Mouse (Mus musculus) MEL-GATA-1-ER (cell line): ENCODE data around the gene Tnfrsf21.

Experiments used
- DNase-seq: peaks from one replicate; pipeline ENCODE4 v3.0.0-alpha.2; 2012; ENCODE audit warnings: low read depth; ENCODE audit errors: extremely low read depth

The Tnfrsf21 gene

DNA sequence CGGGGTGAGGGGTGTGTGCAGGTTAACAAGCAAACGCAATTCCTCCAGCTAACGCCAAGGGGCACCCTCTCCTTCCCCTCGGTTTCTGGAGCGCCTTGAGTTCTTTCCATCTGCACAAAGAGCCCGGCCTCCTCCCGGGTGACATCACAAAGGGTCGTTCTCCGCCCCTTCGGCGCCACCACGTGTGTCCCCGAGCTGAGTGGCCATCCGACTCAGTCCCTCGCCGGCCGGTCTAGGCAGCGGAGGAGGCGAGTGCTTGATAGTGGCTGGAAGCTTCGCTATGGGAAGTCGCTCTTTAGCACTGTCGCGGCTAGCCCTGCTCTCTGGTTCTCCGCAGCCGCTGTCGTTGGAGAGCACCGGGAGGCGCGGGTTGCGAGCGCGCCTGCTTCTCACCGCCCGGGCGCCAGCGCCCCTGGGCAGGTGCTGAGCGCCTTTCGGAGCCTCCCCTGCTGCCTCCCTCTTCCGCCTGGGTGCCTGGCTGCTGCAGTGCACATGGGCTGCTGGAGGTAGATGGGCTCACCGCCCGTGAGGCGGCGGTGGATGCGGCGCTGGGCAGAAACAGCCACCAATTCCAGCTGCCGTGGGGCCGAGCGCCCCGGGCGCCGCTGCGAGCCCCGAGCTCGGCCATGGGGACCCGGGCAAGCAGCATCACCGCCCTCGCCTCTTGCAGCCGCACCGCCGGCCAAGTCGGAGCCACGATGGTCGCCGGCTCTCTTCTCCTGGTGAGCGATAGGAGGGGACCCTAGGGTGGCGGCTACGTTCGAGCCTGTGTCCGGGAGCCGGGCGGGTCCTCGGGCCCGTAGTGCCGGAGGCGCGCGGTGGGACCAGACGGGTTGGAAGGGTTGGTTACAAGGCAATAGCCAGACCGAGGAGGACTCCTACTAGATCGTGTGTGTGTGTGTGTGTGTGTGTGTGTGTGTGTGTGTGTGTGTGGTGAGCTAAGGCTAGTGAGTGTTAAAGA lies at the start of gene Tnfrsf21:
Tnfrsf21 (plus strand) TSS at position 185 of the 961 bp plus-strand sequence.
- DNase-seq = no peak

DNA sequence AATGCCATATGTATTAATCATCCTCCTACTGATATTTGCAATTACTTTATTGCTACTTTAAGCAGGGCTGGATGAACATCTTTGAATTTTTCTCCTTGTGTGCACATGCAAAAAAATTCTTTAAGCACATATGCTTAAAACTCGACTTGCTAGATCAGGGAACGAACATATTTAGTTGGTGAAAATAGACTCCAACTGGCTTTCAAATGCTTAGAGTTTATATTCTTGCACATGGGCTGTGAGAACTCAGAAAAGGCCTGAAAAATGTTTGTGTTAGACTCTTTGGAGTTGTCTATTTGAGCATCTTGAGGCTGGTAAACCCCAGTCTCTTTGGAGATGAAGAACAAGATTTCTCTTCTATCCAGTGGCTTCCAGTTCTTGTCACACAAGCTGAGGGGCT lies 48.2 kb upstream of the Tnfrsf21 start:
- no peak for DNase-seq

DNA sequence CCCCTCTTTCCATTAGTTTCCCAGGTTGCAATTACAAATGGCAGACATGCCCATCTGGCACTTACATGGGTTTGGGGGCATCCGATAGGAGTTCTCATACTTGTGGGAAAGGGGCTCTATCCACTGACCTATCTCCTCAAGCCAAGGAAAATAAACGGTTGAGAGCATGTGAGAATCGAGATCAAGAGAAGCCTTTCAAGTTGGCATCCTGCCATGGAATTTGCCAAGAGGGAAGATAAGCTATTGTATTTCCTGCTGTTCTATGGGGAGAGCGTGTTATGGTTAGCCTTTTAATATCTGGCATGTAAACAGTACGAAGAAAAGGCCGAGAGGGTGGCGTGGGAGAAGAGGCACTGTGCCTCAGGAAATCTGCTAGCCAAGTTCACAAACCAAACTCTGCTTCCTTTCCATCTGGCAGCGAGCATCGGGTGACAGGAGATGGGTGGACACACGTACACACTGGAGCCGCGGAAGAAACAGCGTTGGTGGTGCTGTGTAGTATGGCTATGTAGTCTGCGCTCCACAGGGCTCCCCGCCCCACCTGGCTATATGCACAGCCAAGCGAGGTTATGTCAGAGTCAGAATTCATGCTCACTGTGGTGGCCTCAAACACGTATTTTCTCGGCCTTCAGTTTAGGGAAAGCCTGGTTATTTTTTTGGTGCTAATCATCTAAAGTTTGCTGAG lies 40.9 kb upstream of the Tnfrsf21 start:
- no peak for DNase-seq

DNA sequence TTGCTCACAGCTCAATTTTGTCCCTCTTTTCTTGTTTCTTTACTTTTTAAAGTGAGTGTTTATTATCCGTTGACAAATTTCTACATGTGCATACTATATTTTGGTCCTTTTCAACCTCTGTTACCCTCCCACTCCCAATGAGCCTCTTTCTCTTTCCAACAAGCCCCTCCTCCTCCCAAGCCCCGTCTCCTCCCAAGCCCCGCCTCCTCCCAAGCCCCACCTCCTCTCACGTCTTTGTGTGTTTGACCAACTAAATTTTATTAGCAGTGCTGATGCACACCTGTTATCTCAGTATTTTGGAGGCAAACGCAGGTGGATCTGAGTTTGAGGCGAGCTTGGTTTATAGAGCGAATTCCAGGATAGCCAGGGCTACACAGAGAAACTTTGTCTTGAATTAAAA lies 38.6 kb upstream of the Tnfrsf21 start:
- DNase-seq = no peak

DNA sequence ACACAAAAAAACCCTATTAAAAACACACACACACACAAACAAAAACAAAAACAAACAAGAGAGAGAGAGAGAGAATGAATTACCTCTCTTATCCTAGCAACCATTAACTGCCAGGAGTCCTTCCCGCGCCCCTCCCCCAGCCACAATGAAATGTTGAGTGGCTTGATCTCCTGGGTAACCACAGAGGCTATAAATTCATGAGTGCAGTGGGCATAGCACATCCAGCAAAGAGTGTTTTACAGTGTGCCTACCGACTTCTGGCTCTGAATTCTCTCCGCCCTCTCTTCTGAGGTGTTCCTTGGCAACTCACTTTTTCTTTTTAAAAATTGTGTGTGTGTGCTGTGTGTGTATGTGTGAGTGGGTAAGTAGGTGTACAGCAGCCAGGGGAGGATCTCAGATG lies 38.0 kb upstream of the Tnfrsf21 start:
- DNase-seq = no peak

DNA sequence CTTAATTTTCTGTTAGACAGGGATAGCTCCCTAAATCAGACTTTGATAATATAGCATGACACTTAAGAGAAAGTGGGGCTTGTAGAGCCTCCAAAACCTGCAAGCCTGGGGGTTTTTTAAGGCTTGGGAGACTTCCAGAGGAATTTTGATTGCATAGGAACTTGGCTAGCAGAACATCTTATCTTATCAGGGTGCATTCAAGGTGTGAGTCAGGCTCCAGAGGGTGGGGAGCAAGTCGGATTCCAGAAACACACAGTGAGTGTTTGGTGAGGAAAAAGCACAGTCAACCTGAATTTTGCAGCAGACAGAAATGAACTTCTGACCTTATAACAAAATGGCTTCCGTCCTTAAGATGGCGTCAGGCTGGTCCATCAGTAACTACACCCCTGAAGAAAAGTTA lies 34.5 kb upstream of the Tnfrsf21 start:
- no peak for DNase-seq

DNA sequence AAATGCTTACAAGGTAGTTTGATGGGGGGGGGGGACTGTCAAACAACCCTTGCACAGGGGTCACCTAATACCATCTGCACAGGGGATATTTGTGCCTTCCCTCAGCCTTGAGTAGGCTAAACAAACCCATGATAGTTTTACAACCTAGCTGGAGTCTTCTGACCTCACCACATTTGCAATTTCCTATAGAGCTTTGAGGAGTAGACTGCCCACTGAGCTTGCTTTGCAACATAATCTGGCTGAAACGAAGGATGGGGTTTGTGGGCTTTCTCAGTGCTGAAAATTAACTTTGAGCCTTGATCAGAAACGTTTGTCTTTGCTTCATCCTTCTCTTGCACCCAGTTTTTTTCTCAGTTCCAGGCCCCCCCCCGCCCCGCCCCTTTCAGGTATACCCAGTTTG lies 33.8 kb upstream of the Tnfrsf21 start:
- no peak for DNase-seq

DNA sequence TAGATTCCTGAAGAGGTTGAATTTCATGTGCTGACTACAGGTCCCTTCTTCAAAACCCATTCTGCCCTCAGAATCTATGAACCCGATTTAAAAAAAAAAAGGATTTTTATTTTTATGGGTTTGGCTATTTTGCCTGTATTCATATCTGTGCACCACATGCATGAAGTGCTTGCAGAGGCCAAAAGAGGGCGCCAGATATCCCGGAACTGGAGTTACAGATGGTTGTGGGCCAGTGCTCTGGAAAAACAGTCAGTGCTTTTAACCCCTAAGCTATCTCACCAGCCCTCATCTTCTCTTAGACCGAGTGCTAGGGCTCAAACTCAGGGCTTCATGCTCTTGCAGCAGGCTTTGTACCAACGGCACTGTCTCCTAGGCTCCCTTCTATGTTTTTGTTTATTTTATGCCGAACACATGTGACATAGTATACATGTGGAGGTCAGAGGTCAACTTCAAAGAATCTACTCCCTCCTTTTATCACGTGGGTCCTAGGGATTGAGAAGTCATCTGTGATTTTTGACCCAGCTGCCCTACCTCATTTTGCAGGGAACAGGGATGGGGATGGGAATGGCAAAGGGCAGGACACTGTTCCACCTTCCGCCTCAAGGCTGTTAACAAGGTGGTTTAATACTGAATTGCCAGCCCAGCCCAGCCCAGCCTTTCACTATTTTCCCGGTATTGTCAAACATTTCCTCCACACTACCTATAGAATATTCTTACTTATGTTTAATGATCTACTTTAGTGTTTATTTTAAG lies 30.3 kb upstream of the Tnfrsf21 start:
- DNase-seq = no peak

DNA sequence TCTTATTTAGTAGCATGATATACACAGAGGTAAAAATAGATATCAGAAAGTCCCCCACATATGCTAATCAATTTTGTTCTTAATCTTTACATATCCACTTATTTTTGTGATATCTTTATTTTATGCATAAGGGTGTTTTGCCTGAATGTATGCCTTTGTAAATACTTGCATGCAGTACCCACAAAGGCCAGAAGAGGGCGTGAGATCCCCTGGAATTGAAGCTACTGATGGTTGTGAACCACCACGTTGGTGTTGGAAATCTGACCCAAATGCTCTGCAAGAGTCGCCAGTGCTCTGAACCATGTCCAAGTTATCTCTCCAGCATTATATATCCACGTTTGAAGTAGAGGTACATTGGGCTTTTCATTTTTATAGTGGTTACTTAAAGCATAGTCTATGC lies 28.7 kb upstream of the Tnfrsf21 start:
- DNase-seq = peak; percentile 8

DNA sequence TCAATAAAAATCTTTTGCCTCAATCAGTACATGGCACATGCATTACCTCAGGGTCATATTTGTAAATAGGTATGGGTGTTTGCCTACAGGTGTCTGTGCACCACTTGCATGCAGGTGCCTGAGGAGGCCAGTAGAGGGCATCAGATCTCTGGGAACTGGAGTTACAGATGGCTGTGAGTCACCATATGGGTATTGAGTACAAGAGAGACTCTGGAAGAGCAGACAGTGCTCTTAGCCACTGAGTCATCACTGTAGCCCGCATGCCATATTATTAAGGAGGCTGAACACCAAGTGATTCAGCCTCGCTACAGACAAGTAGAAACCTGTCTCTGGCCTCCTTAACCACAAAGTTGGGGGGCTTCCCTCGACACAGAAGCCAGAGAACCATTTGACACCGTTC lies 26.4 kb upstream of the Tnfrsf21 start:
- no peak for DNase-seq

DNA sequence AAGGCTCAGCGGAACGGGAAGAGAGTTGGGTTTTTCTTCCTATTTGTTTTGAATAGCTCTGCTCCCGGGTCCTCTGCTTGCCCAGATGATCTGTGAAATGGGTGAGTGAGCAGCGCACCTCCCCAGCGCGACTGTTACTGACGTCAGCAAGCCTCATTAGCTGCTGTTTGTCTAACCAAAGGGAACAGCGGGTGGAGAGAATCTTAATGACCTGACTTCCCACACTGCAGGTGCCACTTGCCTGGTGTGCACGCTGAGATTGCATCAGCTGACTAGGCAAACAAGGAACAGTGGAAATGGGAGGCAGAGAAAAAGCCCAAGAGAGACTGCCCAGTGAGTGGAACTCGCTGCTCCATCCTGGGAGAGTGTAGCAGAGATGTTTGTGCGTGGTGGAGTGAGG lies 25.2 kb upstream of the Tnfrsf21 start:
- DNase-seq = no peak

DNA sequence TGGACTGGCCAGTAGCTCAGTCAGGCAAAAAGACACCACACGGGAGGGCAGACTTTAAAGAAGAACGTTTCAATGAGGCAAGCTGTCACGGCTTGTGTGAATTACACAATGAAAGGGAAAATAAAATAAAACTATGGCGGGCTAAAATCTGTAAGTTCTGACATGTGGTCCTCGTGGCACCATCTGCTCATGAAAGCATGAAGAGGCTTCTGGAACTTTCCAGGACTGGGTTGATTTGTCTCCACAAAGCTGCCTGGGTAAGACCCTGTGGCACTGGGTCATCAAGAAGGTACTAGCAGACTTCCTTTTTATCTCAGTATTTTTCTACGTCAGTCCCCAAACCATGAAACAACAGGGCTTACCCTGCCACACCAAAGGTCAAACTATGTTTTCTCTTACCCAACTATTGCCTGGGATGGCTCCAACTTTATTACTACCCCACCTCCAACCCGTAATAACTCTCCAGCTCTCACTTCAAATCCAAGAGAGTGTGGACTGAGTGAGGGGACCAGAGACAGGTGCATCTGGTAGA lies 16.8 kb upstream of the Tnfrsf21 start:
- no peak for DNase-seq

DNA sequence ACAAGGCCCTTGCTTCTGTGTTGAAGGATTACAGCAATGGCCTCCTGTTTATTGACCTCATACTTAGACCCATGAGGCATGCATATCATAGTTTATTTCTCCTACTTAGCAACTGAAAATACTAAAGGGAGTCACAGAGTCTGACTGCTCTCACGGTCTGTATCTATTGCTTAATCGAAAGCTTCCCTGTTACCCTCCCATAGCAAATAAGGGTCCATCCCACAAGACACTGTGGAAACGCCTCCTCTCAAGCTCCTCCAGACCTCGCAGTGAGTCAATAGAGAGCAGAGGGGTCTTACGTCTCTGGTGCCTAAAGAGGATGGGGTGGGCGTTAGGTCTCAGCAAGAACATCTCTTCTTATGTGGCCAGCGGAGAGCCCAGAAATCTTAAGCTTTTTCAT lies 15.8 kb upstream of the Tnfrsf21 start:
- no peak for DNase-seq

DNA sequence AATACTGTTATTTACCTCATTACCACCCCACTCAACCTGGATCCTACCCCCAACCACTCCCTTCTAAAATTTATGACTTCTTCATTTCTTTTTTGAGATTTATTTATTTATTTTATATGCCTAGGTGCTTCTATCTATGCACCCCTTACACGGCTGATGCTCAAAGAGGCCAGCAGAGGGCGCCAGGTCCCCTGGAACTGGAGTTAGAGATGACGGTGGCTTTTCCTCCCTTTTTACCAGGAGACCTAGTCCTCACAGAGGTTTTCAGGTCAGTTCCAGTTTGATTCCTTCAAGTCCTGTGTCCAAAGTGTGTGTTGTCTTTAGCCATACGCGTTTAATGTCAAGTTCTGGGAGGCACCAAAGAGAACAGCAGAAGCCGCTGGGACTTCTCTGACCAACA lies 3.6 kb upstream of the Tnfrsf21 start:
- DNase-seq = no peak

DNA sequence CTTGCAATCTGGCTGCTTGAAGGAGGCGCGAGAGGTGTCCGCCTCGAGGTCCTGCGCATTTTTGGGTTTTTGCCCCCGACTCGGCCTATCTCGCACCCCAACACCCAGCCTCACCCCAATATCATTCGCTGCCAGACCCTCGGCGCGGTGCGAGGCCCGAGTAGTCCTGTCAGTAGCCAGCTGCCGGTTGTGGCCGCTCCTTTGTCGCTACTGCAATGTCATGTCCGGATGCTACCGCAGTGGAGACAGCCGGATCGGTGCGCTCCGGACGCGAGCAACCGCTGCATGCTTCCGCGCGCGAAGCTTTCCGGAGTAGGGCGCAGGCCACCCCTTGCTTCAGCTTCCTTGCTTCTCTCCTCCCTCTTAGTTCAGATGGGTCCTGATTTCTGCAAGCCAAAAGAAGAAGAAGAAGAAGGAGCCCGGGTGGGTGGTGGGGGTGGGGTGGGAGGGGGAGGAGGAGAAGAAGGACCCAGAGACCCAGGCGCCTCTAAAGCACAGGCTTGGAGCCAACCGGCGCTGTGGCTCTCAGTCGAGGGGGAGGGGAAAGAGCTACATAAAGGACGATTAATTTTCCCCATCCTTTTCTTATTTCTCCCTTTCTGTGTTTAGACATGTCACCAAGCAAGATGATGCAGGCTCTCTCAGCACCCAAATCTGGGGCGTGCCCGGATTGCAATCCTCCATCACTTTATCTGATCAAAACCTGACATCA lies 1.1 kb downstream of the Tnfrsf21 start:
- DNase-seq = no peak

DNA sequence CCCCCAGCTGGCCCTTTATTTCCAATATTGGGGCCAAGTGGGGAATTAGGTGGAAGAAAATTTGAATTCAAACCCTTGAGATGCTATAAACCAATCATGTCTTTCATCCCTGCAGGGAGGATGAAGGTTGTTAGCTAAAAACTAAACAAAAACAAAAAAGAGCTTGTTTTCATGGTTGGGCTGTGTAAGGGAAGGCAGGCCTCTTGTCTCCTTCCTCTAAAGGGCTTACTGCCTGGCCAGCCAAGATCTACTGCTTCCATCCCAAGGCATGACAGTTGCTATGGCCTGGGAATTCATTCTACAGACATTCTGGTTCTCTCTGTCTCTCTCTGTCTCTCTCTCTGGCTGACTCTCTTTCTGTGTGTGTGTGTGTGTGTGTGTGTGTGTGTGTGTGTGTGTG lies 1.7 kb downstream of the Tnfrsf21 start:
- no peak for DNase-seq

DNA sequence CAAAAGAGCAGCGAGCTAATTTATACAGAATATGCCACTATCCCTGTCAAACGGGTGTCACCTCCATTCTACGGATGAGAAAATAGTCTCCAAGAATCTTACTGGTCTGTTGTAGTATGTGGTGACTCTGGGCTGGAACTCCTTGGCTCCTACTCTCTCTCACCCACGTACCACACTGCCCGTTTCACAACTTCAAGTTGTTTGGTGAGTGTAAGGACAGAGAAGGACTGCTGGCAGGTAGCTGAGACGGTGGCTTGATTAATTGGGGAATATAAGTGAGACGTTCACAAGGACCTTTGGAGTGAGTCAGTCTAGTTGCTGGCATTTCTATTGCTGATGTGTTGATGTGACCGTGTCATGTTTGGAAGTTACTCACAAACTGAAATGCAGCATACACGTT lies 3.3 kb downstream of the Tnfrsf21 start:
- no peak for DNase-seq

DNA sequence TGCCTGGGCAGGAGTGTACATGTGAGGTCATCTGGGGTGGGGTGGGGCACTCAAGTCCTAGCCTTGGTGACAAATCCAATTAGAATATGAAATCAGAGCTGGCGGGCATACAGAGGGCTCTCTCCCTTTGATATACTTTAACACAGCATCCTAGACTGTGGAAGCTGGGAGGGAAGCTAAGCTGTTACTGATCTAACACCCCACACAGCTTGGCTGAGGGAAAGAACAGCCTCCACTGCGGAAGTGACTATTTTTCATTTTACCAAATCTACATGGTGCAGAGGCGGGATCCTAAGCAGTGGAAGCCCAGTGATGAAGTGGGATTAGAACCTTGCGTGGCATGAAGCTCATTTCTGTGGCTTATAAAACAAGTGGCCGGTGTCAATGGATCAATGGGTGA lies 4.7 kb downstream of the Tnfrsf21 start:
- DNase-seq = no peak

DNA sequence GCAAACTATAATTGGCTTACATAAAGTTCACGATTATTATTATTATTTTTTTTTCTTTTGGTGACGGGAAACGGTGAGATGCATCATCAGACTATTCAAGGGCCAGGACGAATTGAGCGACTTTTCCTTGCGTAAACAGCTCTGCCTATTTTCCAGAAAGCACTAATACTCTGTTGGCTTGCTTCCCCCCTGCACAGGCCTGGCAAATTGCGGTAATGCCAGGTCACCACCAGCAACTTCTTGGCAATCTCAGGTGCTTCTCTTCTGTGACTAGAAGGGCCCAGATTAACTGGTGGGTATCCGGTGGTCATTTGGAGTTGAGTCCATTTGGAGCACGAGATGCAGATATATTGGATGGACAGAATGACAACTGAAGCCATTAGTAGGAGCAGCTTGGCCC lies 5.7 kb downstream of the Tnfrsf21 start:
- DNase-seq = no peak

DNA sequence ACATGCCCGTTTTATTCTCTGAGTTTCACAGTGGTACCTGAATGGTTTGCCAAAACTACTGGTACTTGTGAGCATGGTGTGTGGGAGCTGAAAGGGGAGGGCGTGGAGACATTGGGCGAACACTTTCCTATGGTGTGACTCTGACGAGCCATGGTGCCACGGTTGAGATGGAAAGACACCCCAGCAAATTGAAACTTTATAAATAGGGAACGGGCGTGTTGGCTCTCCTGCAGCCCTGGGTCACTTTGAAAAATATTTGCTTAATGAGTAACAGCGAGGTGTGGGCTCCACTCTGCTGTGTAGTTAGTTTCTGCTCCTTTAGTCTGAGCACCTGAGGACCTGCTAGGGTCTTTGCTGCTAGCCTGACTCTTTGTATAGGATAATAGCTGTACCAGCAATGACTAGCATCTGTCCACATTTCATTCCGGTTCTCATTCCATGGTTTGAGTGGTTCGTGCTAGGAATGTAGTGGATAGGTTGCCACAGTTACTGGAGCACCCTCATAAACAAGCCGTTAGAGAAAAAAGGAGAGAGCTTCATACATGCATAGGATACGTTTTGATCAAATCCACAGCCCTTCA lies 7.4 kb downstream of the Tnfrsf21 start:
- DNase-seq = no peak

DNA sequence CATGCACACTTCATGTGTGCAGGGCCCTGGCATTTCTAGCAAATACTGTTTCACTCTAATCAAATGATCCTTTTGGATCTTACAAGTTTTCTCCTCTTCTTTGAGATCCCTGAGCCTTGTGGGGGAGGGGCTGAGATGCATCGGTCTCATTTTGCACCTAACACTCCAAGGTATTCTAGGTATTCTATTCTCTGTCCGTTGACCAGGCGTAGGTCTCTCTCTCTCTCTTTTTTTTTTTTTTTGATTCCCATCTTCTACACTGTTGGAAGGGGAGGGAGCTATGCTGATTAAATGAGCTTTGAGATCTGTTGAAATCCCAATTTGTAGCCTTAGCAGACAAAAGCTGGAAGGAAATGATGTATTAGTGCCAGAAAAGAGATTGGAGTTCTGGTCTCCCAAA lies 8.2 kb downstream of the Tnfrsf21 start:
- no peak for DNase-seq
